Mouse (Mus musculus): ENCODE measurements around the gene Ccdc13.

DNA sequence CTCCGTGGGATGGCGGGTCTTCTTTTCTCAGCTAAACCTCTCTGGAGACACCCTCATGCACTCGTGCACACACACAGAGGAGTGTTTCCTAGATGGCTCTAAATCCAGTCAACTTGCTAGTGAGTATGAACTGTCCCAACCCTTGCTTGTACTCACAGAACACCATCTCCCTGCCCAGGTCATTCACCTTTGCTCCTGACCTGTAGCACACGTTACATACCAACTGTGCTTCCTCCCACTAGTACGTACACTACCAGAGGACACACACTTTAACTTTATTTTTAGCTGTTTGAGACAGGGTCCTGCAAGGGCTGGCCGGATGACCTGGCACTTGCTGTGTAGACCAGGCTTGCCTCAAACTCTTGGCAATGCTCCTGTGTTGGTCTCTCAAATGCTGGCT, 1.3 kb downstream of the Ccdc13 start:
- no peak for TF ChIP-seq POLR2A (IDR thresholded peaks at IDR 0.05; ENCODE audit: borderline replicate concordance, control insufficient read depth, low read depth, low read length)
- no peak for TF ChIP-seq CTCF (IDR thresholded peaks at IDR 0.05; ENCODE audit: control insufficient read depth, insufficient read depth, low read length)

Measured in bone marrow, adult 2 months (tissue).